Mouse (Mus musculus) T-helper 2 cell (primary cell): ENCODE measurements around the gene Sdsl.

Experiments
- in situ Hi-C: fragments of 300-600 bp; cut with MboI, MseI; formaldehyde crosslinking; loops from one replicate; pipeline ENCODE4 v1.15.1; 2025; ENCODE audit warnings: high pct_unique_total_duplicates

Gene Sdsl

GRCm38 (mm10) chr5:120456841-120457554 lies 15.6 kb downstream of the Sdsl start:
- in situ Hi-C loops, result no loop called here

GRCm38 (mm10) chr5:120456253-120456652 lies 16.4 kb downstream of the Sdsl start:
- in situ Hi-C loops, result no loop called here

- in situ Hi-C loops, result loop anchor here (5.0 kb wide), 1 partner anchor 622 kb away; no protein-coding TSS in a partner anchor
Measured at GRCm38 (mm10) chr5:120454756-120455337, 17.8 kb downstream of the Sdsl start.

GRCm38 (mm10) chr5:120447305-120447704 lies 25.3 kb downstream of the Sdsl start:
- in situ Hi-C loops, result no loop called here

GRCm38 (mm10) chr5:120440733-120441132 lies 31.9 kb downstream of the Sdsl start:
- in situ Hi-C loops, result no loop called here

GRCm38 (mm10) chr5:120439887-120440670 lies 32.5 kb downstream of the Sdsl start:
- in situ Hi-C loops, result no loop called here

GRCm38 (mm10) chr5:120438991-120439710 lies 33.5 kb downstream of the Sdsl start:
- in situ Hi-C loops, result no loop called here

GRCm38 (mm10) chr5:120438469-120438868 lies 34.1 kb downstream of the Sdsl start:
- in situ Hi-C loops, result no loop called here

GRCm38 (mm10) chr5:120437986-120438385 lies 34.6 kb downstream of the Sdsl start:
- in situ Hi-C loops, result no loop called here

GRCm38 (mm10) chr5:120437539-120437938 lies 35.1 kb downstream of the Sdsl start:
- in situ Hi-C loops, result no loop called here

GRCm38 (mm10) chr5:120436885-120437495 lies 35.6 kb downstream of the Sdsl start:
- in situ Hi-C loops, result no loop called here

GRCm38 (mm10) chr5:120435731-120436501 lies 36.7 kb downstream of the Sdsl start:
- in situ Hi-C loops, result no loop called here

GRCm38 (mm10) chr5:120435006-120435681 lies 37.5 kb downstream of the Sdsl start:
- in situ Hi-C loops, result no loop called here

GRCm38 (mm10) chr5:120434231-120434735 lies 38.3 kb downstream of the Sdsl start:
- in situ Hi-C loops, result no loop called here

GRCm38 (mm10) chr5:120433135-120433760 lies 39.4 kb downstream of the Sdsl start:
- in situ Hi-C loops, result no loop called here

- in situ Hi-C loops, result no loop called here
Measured at GRCm38 (mm10) chr5:120432486-120433015, 40.1 kb downstream of the Sdsl start.

- in situ Hi-C loops, result no loop called here
Measured at GRCm38 (mm10) chr5:120431649-120432485, 40.7 kb downstream of the Sdsl start, which contains the start of gene Lhx5. Gene Lhx5 (plus strand): TSS chr5:120431699.

- in situ Hi-C loops, result no loop called here
Measured at GRCm38 (mm10) chr5:120431001-120431583, 41.5 kb downstream of the Sdsl start.
